Mouse (Mus musculus): ENCODE results near the gene B020004J07Rik. TPM values are rescaled to one million over a fixed set of nuclear protein-coding genes. Genes with fewer than 3 reads are reported as not detected.
"Not testable (repeated sequence)": the region's sequence is repeated elsewhere in the genome, so short reads cannot be mapped to it uniquely, and the experiment has no call there.

B020004J07Rik gene
- not detected for total RNA-seq (2021)
- long read RNA-seq, experiment 1 = 0 reads
- long read RNA-seq, experiment 2 = 0 reads

DNA sequence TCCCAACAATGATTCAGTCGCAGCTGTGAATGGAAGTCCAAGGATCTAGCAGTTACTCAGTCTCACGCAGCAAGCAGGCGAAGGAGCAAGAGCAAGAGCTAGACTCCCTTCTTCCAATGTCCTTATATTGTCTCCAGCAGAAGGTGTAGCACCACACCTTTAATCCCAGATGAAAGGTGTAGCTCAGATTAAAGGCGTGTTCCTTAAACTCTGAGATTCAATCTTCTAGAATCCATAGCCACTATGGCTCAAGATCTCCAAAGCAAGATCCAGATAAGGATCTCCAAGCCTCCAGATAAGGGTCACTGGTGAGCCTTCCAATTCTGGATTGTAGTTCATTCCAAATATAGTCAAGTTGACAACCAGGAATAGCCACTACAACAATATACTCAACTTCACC lies at the start of gene B020004J07Rik:
B020004J07Rik (minus strand) TSS at position 101 of the 400 bp plus-strand sequence.
- not testable (repeated sequence) for DNase-seq (ENCODE audit: low spot score in 2 of 2)

DNA sequence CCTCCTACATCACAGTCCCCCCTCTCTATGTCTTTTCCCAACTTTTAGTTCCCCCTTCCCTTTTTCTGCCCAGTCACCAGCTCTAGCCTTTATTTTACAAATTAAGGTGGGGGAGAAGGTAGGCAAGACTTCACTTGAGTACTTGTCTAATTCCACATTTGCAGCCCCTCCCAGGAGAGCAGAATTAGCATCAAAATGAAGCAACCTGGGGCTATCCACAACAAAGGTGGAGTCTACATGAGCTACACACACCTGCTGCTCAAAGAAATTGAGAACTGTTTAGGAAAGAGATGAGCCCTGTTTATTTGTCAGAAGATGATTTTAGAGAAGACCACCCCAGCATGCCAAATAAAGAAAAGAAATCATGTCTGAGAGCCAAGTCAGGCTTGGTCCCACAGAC lies 45.6 kb upstream of the B020004J07Rik start:
- no peak for DNase-seq (ENCODE audit: low spot score in 2 of 2)

DNA sequence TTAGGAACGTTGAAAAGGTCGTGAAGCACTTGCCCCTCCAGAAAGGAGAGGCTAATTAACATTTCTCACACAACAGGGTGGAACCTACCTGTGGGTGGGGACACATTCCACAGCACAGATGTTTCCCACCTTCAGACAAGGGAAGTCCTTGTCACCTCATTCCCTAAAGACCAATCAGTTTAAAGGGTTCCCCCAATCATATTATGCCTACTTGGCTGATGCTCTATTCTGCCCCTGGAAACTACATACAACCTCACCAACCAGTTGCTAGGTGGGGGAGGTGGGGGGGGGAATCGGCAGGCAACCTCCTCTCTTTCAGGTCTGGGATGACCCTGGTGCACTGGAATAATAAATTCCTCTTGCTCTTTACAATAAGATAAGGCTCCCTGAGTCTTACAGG lies 39.8 kb upstream of the B020004J07Rik start:
- no peak for DNase-seq (ENCODE audit: low spot score in 2 of 2)

DNA sequence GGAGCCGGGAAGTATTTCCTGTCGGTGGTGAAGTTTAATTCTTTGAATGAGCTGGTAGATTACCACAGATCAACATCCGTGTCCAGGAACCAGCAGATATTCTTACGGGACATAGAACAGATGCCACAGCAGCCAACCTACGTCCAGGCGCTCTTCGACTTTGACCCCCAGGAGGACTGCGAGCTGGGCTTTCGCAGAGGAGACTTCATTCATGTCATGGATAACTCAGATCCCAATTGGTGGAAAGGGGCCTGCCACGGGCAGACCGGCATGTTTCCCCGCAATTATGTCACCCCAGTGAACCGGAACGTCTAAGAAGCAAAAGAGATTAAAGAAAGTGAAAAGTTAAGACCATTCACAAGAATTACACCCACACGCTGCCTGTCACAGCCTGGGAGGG lies 31.9 kb upstream of the B020004J07Rik start:
- not testable (repeated sequence) for DNase-seq (ENCODE audit: low spot score in 2 of 2)

DNA sequence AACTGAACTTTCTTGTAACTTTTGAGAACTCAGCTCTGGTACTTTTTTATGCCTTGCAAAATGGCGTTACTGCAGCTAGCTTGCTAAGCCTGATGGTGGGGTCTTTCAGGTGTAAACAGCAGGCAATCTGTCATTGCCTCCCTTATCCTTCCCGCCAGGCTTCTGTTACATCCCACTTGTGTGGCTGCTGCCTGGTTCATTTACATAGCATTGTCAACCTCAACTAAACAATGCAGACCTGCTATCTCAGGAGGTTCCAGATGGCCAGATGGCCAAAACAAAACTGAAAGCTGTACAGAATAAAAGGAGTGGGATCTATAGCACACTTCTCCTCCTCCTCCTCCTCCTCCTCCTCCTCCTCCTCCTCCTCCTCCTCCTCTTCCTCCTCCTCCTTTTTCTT lies 28.2 kb upstream of the B020004J07Rik start:
- not testable (repeated sequence) for DNase-seq (ENCODE audit: low spot score in 2 of 2)

DNA sequence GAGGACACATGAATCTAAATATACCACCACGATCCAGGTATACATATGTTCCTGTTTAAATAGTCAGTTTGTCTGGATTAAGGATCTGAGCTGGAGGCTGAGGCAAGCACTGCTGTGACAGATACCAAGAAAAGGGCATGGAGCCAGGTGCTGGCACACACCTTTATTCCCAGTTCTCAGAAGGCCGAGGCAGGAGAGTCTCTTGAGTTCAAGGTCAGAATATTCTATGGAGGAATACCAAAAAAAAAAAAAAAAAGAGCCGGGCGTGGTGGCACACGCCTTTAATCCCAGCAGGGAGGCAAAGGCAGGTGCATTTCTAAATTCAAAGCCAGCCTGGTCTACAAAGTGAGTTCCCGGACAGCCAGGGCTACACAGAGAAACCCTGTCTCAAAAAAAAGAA lies 18.5 kb upstream of the B020004J07Rik start:
- no peak for DNase-seq (ENCODE audit: low spot score in 2 of 2)

DNA sequence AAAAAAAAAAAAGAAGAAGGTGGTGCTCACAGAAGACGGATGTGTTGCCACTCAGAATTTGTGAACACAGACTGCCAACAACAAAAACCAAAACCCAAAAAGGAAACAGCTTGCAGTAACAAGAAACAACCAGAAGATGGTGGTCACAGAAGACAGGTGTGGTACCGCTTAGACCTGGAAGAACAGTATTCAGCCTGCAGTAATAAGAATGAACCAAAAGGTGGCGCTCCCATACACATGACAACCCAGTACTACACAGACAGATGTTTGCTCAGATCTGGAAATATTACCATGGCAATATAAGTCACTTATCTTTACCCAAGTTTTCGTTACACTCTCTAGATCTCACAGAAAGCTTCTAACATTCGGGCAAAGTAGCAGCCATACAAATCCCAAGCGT lies 17.1 kb upstream of the B020004J07Rik start:
- DNase-seq (ENCODE audit: low spot score in 2 of 2) = peak; percentile 10 to 46

DNA sequence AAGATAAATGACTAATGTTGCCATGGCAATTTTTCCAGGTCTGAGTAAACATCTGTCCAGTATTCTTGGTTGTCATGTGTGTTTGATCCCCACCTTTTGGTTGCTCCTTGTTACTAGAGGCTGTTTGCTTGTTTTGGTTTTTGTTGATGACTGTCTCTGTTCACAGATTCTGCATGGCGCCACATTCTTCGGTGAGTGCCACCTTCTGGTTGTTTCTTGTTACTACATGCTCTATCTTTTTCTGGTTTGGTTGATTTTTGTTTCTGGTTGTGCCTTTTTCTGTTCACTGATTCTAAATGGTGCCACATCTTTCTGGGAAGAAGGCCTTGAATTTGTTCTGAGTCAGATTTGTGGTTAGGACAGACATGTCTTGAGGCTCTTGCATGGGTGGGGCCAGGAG lies 7.1 kb upstream of the B020004J07Rik start:
- no peak for DNase-seq (ENCODE audit: low spot score in 2 of 2)

Other genes with a start within 250 kb of the B020004J07Rik start
- 10 to 100 TPM; 28.1 to 33.2 TPM for gene Leprot, start 196.3 kb downstream of the B020004J07Rik start, total RNA-seq (2021)
- 1 to 10 TPM; 2.4 to 5.0 TPM for gene Lepr, start 126.6 kb downstream of the B020004J07Rik start, total RNA-seq (2021)
- gene C130073F10Rik, start 49.8 kb upstream of the B020004J07Rik start, total RNA-seq (2021) = not detected
- gene Gm12800, start 65.1 kb upstream of the B020004J07Rik start, total RNA-seq (2021) = not detected
- gene Gm12794, start 96.4 kb upstream of the B020004J07Rik start, total RNA-seq (2021) = not detected
- gene Gm12790, start 137.0 kb upstream of the B020004J07Rik start, total RNA-seq (2021) = not detected
- gene Gm12789, start 142.6 kb upstream of the B020004J07Rik start, total RNA-seq (2021) = not detected
- 10 to 100 TPM; 61.5 to 68.9 TPM for gene Pde4b, start 243.5 kb upstream of the B020004J07Rik start, total RNA-seq (2021)